Mouse (Mus musculus) heart, embryonic 10.5 days (tissue): ENCODE results near the gene Fcgr1. TPM values are rescaled to one million over a fixed set of nuclear protein-coding genes. Genes with fewer than 3 reads are reported as not detected.
A peak's percentile ranks its signal among the peaks of the same experiment; 100 is the strongest.
"Not testable (repeated sequence)": the region's sequence is repeated elsewhere in the genome, so short reads cannot be mapped to it uniquely, and the experiment has no call there.

Experiments
- DNase-seq: peaks from one replicate; pipeline ENCODE4 v3.0.0-alpha.2; 2017; ENCODE audit warnings: low spot score
- H3K27ac ChIP-seq: fragments of 300-500 bp; sonication (generic); 2 replicates; pipeline ENCODE4 v1.5.1; 2016; ENCODE audit warnings: mild to moderate bottlenecking
- H3K27me3 ChIP-seq: fragments of 300-500 bp; sonication (generic); 2 replicates; pipeline ENCODE4 v1.6.1; 2016; ENCODE audit warnings: mild to moderate bottlenecking; ENCODE audit not compliant: poor library complexity, insufficient read depth, severe bottlenecking
- H3K36me3 ChIP-seq: fragments of 300-500 bp; sonication (generic); 2 replicates; pipeline ENCODE4 v1.6.1; 2016; ENCODE audit warnings: mild to moderate bottlenecking, moderate library complexity
- H3K4me1 ChIP-seq: fragments of 300-500 bp; sonication (generic); 2 replicates; pipeline ENCODE4 v1.6.1; 2016; ENCODE audit warnings: mild to moderate bottlenecking
- H3K4me3 ChIP-seq: fragments of 300-500 bp; sonication (generic); 2 replicates; pipeline ENCODE4 v1.5.1; 2016; ENCODE audit warnings: mild to moderate bottlenecking, moderate library complexity
- H3K9me3 ChIP-seq: fragments of 300-500 bp; sonication (generic); 2 replicates; pipeline ENCODE4 v1.6.1; 2016; ENCODE audit warnings: mild to moderate bottlenecking, moderate library complexity
- WGBS: fragments of 180-500 bp; shearing (Covaris S2); methylation state at CpG from one replicate; pipeline ENCODE4 v1.1.7; 2016; 5-methylcytosine and 5-hydroxymethylcytosine counted together
- polyA plus RNA-seq: library from polyadenylated mRNA; unstranded; fragments of >200 nt; fragmentation: Nextera tagmentation; extraction: Ambion mirVana; gene quantifications from 2 replicates; pipeline ENCODE4 v1.2.1, GENCODE M21; 2016

Gene Fcgr1
- polyA plus RNA-seq, 1 experiment from 2014 or later = 0.35 TPM

GRCm38 (mm10) chr3:96280660-96281059 is 13.1 kb downstream of the Fcgr1 start:
- no peaks in the 10 kb centered on the region for H3K9me3 ChIP-seq
- peaks cover 34% of the 10 kb centered on the region for H3K27me3 ChIP-seq
- 57% methylated on average over 6 of the region's 6 CpGs for WGBS
- H3K4me3 ChIP-seq = no peak overlapping the region
- H3K27ac ChIP-seq = no peak overlapping the region
- no peaks in the 10 kb centered on the region for H3K36me3 ChIP-seq
- H3K4me1 ChIP-seq = peaks cover 25% of the 10 kb centered on the region
- DNase-seq = no peak

- DNase-seq = peak; percentile 96
- H3K27me3 ChIP-seq = peaks cover 18% of the 10 kb centered on the region
- H3K9me3 ChIP-seq = no peaks in the 10 kb centered on the region
- peak overlapping the region; percentile 69 for H3K4me3 ChIP-seq
- peak overlapping the region; percentile 90 for H3K27ac ChIP-seq
- no peaks in the 10 kb centered on the region for H3K36me3 ChIP-seq
- peaks cover 12% of the 10 kb centered on the region; the same call in 1 of the 2 replicates for H3K4me1 ChIP-seq
- under 1% methylated on average over 49 of the region's 49 CpGs for WGBS
Measured at GRCm38 (mm10) chr3:96277800-96278624, 15.8 kb downstream of the Fcgr1 start.

- no peaks in the 10 kb centered on the region for H3K36me3 ChIP-seq
- DNase-seq = no peak
- H3K4me1 ChIP-seq = peaks cover 12% of the 10 kb centered on the region; the same call in 1 of the 2 replicates
- H3K9me3 ChIP-seq = no peaks in the 10 kb centered on the region
- WGBS = 13% methylated on average over 8 of the region's 8 CpGs
- peak overlapping the region; percentile 69 for H3K4me3 ChIP-seq
- peak overlapping the region; percentile 90 for H3K27ac ChIP-seq
- peaks cover 12% of the 10 kb centered on the region; the same call in 1 of the 2 replicates for H3K27me3 ChIP-seq
Measured at GRCm38 (mm10) chr3:96277428-96277799, 16.4 kb downstream of the Fcgr1 start.

GRCm38 (mm10) chr3:96273591-96274465 is 19.9 kb downstream of the Fcgr1 start:
- H3K27ac ChIP-seq = no peak overlapping the region
- no peaks in the 10 kb centered on the region for H3K9me3 ChIP-seq
- no peaks in the 10 kb centered on the region for H3K27me3 ChIP-seq
- no peak for DNase-seq
- 80% methylated on average over 17 of the region's 17 CpGs for WGBS
- no peaks in the 10 kb centered on the region for H3K36me3 ChIP-seq
- H3K4me3 ChIP-seq = no peak overlapping the region
- peaks cover 14% of the 10 kb centered on the region; the same call in 1 of the 2 replicates for H3K4me1 ChIP-seq

- Histone ChIP-seq H3K9me3 (no peaks in the 10 kb centered on the region), H3K4me3 (peak within 1 kb of the TSS; percentile 61), H3K4me1 (peaks cover 10% of the 10 kb centered on the region; the same call in 1 of the 2 replicates), H3K27ac (peak within 1 kb of the TSS; percentile 91), H3K36me3 (no peaks in the 10 kb centered on the region), H3K27me3 (no peaks in the 10 kb centered on the region)
- peak; percentile 97 for DNase-seq
- under 1% methylated on average over 45 of the region's 45 CpGs for WGBS
Measured at GRCm38 (mm10) chr3:96269511-96270474, 24.0 kb downstream of the Fcgr1 start, which contains the start of gene Hist2h2bb. TSS of gene Hist2h2bb (plus strand) at chr3:96269752.

GRCm38 (mm10) chr3:96268776-96269378 is 24.9 kb downstream of the Fcgr1 start:
- not testable (repeated sequence) for H3K36me3 ChIP-seq, H3K9me3 ChIP-seq, DNase-seq, H3K27me3 ChIP-seq
- under 1% methylated on average over 16 of the region's 44 CpGs for WGBS
- peak overlapping the region; percentile 91 for H3K27ac ChIP-seq
- H3K4me1 ChIP-seq = peaks cover 19% of the 10 kb centered on the region
- H3K4me3 ChIP-seq = peak overlapping the region; percentile 61

- DNase-seq = peak; percentile 92
- H3K4me3 ChIP-seq = peak within 1 kb of the TSS; percentile 61
- no peaks in the 10 kb centered on the region for H3K9me3 ChIP-seq
- H3K36me3 ChIP-seq = no peaks in the 10 kb centered on the region
- no peaks in the 10 kb centered on the region for H3K27me3 ChIP-seq
- H3K27ac ChIP-seq = peak within 1 kb of the TSS; percentile 91
- H3K4me1 ChIP-seq = peaks cover 23% of the 10 kb centered on the region
- WGBS = 26% methylated on average over 30 of the region's 30 CpGs
Measured at GRCm38 (mm10) chr3:96268051-96268775, 25.6 kb downstream of the Fcgr1 start, which contains the start of gene Hist2h3b. TSS of gene Hist2h3b (plus strand) at chr3:96268654.

- Histone ChIP-seq H3K4me3 (no peak overlapping the region), H3K36me3 (no peaks in the 10 kb centered on the region), H3K4me1 (peaks cover 23% of the 10 kb centered on the region), H3K27ac (peak overlapping the region; percentile 89), H3K9me3 (no peaks in the 10 kb centered on the region), H3K27me3 (no peaks in the 10 kb centered on the region)
- WGBS = 85% methylated on average over 4 of the region's 4 CpGs
- no peak for DNase-seq
Measured at GRCm38 (mm10) chr3:96267541-96267940, 26.2 kb downstream of the Fcgr1 start.

GRCm38 (mm10) chr3:96266132-96266710 is 27.5 kb downstream of the Fcgr1 start:
- Histone ChIP-seq H3K27ac (no peak overlapping the region; the same call in 1 of the 2 replicates), H3K4me3 (no peak overlapping the region), H3K36me3 (no peaks in the 10 kb centered on the region), H3K9me3 (no peaks in the 10 kb centered on the region), H3K4me1 (peaks cover 34% of the 10 kb centered on the region), H3K27me3 (no peaks in the 10 kb centered on the region)
- 63% methylated on average over 8 of the region's 8 CpGs for WGBS
- no peak for DNase-seq

- peak overlapping the region; percentile 64 for H3K4me3 ChIP-seq
- no peaks in the 10 kb centered on the region for H3K9me3 ChIP-seq
- peak overlapping the region; percentile 97 for H3K27ac ChIP-seq
- H3K4me1 ChIP-seq = peaks cover 32% of the 10 kb centered on the region
- H3K27me3 ChIP-seq = no peaks in the 10 kb centered on the region
- WGBS = 78% methylated on average over 7 of the region's 7 CpGs
- DNase-seq = no peak
- H3K36me3 ChIP-seq = no peaks in the 10 kb centered on the region
Measured at GRCm38 (mm10) chr3:96264404-96264949, 29.3 kb downstream of the Fcgr1 start.
